Mouse (Mus musculus): ENCODE data around the gene Slc3a2. TPM values are rescaled to one million over a fixed set of nuclear protein-coding genes. Genes with fewer than 3 reads are reported as not detected.
"Not testable (repeated sequence)": the region's sequence is repeated elsewhere in the genome, so short reads cannot be mapped to it uniquely, and the experiment has no call there.

The Slc3a2 gene
- 10 to 100 TPM; 39.5 to 43.6 (median 41.9) TPM for total RNA-seq (2022)

DNA sequence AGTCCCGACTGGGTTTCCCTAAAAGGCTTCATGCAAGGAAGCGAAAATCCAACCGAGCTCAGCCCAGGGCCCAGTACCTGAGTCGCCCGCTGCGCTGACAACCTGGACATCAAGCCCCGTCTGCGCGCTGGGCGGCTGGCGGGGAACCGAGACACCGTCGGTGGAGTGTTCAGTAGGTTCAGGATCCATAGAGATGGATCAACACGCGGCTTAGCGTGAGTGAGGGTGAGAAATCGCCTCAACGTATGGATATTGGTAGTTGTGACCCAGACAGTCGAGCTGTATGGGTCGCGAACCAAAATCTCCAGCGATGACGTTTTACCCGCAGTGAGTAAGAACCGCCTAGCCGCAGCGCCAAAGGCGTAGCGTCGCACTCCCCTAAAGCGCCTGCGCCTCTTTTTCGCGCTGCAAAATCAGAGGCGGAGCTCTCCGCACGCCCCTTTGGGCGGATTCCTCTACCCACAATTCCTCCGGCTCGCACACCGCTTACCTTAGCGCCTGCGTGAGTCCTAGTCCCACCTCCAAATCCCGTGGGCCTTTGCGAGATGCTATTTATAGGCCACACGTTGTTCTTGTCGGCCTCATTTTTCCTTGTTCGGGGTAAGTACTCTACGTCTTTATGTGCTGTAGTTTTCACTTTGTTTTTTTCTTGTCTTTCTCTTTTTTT lies at the start of gene Slc3a2:
Gene Slc3a2, minus strand, starts transcription at position 463 of the 667 bp plus-strand sequence.
- peak; percentile 99 for DNase-seq (ENCODE audit: low spot score)

DNA sequence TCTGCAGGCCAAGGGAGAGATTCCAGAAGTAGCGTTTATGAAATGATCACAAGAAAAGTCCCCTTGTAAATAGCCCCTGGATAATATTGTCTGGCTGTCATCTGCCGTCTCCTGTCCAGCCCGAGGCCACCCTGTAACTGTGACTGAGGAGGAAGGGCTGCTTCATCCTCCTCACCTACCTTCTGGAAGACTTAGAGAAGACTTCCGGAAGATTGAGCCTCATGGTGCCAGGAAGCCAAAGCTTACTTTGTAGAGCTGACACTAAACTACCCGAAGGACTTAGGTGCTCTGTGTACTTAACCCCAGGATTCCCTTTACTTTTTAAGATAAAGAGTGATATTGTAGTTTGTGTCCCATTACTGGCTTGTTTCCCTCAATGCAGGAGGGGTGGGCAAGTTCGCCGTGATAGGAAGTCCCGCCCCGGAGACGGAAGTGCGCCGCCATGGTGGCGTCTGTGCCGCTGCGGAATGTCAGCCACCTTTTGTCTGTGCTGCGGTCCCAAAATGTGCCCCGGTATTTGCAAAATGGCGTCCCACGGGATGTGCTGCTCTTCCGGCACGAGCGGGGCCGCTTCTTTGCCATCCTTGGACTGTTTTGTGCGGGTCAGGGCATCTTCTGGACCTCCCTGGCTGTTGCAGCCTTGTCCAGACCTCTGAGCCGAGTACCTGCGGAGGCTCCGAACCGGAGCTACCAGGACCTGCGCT lies 47.5 kb upstream of the Slc3a2 start, which contains the start of gene Tmem223:
Gene Tmem223, plus strand, starts transcription at position 430 of the 704 bp plus-strand sequence.
- peak; percentile 83 for DNase-seq (ENCODE audit: low spot score)

GRCm38 (mm10) chr19:8765562-8765961 lies 42.4 kb upstream of the Slc3a2 start:
- DNase-seq (ENCODE audit: low spot score), result no peak

DNA sequence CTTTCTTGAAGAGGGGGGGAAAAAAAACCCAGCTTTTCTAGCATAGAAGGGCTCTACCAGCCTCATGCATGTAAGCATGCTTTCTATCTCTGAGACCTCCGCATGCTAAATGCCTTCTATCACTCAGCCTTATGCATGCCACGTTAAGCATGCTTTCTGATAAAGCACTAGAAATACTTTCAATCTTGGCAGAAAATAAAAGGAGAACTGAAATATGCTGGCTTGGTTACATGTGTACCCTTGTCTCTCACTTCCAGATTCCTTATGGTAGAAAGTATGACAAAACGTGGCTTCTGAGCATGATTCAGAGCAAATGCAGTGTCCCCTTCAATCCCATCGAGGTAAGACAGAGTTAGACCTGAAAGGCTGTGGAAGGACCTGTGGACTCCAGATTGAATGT lies 40.1 kb upstream of the Slc3a2 start:
- DNase-seq (ENCODE audit: low spot score), result no peak

GRCm38 (mm10) chr19:8760757-8761156 lies 37.6 kb upstream of the Slc3a2 start:
- DNase-seq (ENCODE audit: low spot score), result no peak

GRCm38 (mm10) chr19:8758899-8759298 lies 35.7 kb upstream of the Slc3a2 start:
- DNase-seq (ENCODE audit: low spot score), result no peak

GRCm38 (mm10) chr19:8757471-8757998 lies 34.4 kb upstream of the Slc3a2 start:
- no peak for DNase-seq (ENCODE audit: low spot score)

DNA sequence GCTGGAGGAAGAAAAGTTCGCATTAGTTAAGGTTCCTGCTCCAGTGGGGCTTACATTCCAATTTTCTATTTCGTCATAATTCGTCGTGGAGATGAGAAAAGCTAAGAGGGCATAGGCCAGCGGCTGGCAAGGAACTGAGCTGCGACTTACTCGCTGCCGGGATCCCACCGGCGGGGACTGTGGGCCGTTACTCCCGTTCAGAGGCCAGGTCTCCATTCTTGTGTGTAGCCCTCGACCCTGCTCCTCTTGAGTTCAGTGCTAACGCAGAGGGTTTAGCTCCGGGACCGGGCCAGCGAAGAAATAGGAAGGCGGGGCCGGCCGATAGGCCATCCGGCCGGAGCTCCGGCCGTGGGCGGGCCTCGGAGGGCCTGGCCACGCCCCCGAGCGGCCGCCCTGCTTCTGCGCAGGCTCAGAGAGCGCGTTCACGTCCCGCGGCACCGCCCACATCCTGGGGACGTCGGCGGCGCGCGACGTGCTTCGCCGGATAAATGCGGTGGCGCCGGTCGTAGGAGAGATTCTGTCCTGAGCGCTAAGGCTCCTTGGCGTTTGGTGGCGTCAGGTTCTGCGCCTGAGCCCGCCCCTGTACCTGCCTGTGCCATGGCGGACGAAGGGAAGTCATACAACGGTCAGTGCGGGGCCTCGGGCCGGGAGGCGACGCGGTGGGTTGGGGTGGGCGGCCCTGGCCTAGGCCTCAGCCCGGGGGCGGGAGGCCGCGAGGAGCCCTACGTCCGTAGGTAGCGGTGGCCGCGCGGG lies 33.6 kb upstream of the Slc3a2 start, which contains the start of gene Nxf1:
Gene Nxf1, plus strand, starts transcription at position 439 of the 753 bp plus-strand sequence.
- peak; percentile 85 for DNase-seq (ENCODE audit: low spot score)

DNA sequence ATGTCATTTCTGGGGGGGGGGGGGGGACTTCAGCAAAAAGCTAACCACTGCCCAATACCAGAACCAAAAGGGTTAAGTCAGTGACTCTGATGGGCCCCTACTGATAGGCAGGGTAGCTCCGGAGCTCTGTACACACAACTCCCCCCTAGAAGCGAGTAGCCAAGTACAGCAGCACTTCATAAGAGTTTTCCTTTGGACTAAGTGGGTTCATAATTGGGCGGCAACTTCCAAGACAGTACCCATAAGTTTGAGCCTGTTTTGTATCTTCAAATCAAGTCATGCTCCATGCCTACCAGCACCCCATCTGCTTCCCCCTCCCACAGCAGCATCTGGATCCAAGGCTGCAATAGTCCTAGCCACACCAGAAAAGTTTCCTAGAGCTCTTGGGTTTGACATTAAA lies 32.5 kb upstream of the Slc3a2 start:
- no peak for DNase-seq (ENCODE audit: low spot score)

GRCm38 (mm10) chr19:8747368-8747767 lies 24.2 kb upstream of the Slc3a2 start:
- DNase-seq (ENCODE audit: low spot score), result no peak

DNA sequence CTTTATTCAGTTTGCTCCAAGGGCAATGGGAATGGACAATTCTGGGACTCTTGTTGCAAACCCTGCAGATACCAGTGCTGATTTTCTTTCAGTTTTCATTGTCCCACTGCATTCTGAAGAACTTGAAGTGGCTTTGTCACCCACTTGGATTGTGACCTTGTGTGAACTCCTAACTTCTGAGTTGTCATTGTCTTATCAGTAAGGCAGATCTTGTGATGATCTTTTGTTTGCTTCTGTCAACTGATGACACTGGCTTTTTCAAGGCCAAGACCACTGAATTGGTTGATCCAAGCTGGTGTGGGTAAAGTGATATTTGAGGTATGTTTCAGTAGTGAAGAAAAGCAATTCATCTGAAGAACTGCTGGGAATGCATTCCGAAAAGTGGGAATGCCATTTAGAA lies 22.2 kb upstream of the Slc3a2 start:
- no peak for DNase-seq (ENCODE audit: low spot score)

- no peak for DNase-seq (ENCODE audit: low spot score)
Measured at GRCm38 (mm10) chr19:8742176-8742575, 19.0 kb upstream of the Slc3a2 start.

DNA sequence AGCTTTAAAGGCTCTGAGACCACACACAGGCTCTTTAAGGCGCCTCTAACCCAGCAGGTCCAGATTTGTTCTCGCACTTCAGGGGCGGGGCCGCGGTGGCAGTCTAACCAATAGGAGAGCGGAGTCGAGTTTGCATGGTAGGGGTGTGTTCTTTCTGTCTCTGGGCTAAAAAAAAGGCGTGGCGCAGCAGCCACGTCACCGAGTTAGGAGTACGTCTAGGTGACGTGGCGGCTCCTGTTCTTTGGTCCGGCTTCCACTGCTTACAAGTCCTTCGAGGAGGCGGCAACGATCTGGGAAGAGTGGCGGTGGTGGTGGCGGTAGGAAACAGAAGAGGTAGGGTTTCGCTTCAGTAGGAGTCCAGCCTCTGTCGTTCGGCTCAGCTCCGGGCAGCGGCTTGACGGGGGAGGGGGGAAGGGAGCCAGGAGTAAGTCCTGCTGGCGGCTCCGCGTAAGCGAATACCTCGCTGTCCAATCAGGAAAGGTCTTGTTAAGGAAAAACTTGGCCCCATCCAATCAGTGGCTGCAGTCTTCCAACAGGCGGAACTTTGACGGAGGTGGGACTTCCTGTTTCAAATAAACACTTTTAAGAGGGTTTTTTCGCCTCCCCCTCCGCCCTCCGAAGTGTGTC lies 18.2 kb upstream of the Slc3a2 start, which contains the start of gene Stx5a:
Gene Stx5a, plus strand, starts transcription at position 171 of the 627 bp plus-strand sequence.
- peak; percentile 97 for DNase-seq (ENCODE audit: low spot score)

DNA sequence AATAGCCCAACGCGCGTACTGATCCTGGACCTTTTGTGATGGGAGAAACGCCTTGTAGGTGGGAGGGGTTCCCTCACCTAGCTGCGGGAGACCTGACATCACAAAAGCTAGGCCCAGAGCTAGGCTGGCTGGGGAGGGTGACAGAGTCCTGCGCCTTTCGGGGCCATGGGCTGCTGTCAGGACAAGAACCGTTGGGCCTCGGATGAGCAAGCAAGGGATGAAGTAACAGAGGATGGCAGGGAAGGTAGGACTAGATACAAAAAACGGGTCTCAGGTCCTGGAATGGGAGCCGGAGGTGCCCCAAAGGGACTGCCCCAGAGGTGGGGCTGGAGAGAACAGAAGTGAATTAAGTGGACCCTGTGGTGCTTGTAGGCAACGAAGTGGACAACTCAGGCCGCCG lies 17.4 kb upstream of the Slc3a2 start, which contains the start of gene 1700092M07Rik:
Gene 1700092M07Rik, plus strand, starts transcription at position 116 of the 400 bp plus-strand sequence.
- no peak for DNase-seq (ENCODE audit: low spot score)

DNA sequence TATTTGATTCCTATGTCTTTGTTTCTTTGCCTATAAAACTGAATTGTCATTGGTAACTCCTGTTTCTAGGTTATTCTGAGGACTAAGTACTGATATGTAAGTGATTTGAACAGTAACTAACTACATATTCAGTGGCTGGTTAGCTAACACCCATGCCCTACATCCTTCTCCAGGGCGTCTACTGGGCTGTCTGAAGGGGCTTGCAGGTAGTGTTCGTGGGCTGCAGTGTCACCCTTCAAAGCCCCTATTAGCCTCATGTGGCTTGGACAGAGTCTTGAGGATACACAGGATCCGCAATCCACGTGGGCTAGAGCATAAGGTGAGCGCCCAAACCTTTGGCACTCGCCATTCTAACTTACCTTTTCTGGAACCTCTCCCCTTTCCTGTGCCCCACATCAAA lies 16.5 kb upstream of the Slc3a2 start:
- no peak for DNase-seq (ENCODE audit: low spot score)

DNA sequence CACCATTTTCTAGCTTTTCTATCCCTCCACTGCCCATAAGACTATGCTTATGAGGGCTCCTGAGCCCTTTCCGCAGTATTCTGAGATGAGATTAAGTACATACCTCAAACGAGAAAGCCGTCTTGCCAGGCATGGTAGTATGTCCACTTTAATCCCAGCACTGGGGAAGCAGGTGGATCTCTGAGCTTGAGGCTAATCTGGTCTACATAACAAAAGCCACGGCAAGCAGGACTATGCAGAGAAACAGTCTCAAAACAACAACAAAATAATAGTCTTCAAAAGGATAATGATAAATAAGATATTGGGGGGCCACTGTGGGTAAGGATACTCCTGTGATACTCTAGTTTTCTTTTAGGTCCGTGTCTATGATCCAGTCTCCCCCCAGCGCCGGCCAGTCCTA lies 15.7 kb upstream of the Slc3a2 start:
- DNase-seq (ENCODE audit: low spot score), result no peak

DNA sequence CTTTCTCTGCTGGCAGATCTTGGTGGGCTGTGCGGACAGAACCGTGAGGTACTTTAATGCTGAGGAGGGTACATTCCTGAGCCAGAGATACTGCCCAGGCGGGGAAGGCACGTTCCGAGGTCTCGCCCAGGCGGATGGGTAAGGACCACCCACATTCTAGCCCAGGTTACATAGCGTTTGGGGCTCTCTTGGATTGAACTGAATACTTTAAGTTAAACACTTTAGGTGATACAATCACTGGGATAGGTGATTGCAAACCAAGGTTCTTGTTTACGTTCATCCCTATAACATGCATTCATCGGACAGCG lies 12.9 kb upstream of the Slc3a2 start:
- no peak for DNase-seq (ENCODE audit: low spot score)

DNA sequence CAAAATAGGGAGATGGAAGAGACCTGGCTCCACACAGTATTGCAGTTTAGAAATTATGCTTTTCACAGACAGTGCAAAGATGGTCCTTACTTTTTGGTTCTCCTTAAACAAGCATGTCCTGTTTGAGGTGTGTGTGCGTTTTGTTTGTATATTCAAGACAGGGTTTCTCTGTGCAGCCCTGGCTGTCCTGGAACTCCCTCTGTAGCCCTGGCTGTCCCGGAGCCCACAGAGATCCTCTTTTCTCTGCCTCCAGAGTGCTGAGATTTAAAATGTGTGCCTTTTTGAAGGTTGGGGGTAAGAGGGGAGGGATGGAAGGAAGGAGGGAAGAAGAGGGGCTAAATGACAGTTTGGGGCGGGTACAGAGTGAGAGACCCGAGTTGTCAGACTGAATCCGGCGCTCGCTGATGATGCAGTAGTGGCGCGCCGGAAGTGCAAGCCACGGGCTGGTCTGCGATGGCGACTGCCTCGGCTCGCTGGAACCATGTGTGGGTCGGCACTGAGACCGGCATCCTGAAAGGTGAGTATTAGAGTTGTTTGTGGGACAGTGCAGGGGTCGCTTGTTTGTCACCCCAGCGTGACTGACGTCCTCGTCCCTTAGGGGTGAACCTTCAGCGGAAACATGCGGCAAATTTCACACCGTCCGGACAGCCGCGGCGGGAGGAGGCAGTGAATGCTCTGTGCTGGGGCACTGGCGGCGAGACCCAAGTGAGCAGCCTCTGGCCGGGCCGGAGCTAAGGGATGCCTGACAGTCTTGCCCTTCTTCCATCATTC lies 12.4 kb upstream of the Slc3a2 start, which contains the start of gene Wdr74:
Gene Wdr74, plus strand, starts transcription at position 439 of the 771 bp plus-strand sequence.
- DNase-seq (ENCODE audit: low spot score), result peak; percentile 91

DNA sequence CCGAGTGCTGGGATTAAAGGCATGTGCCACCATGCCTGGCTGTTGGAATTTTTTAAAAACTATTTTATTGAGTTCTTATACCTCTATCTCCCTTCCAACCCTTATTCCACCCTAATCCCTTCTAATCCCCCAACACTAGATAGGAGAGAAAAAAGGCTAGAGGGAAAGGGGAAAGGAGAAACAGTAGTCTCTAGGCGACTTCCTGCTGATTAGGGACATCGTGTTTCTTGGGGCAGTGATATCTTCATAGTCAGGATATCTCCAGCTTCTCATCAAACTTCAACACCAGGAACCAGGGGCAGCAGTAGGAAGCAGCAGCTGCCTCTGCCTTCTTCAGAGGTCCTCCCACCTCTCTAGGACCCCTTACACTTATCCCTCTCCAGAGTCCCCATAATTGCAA lies 11.2 kb upstream of the Slc3a2 start:
- DNase-seq (ENCODE audit: low spot score), result no peak

- not testable (repeated sequence) for DNase-seq (ENCODE audit: low spot score)
Measured at GRCm38 (mm10) chr19:8728335-8729099, 5.3 kb upstream of the Slc3a2 start.
